Mouse (Mus musculus) midbrain, postnatal 0 days (tissue): ENCODE data around the gene 2200002D01Rik. TPM values are rescaled to one million over a fixed set of nuclear protein-coding genes. Genes with fewer than 3 reads are reported as not detected.

Experiments used
- ATAC-seq: fragments of 200-750 bp; cut with Nextera tagmentation; 2 replicates; pipeline ENCODE4 v1.8.0; 2017; ENCODE audit warnings: moderate number of reproducible peaks, mild to moderate bottlenecking, moderate TSS enrichment, moderate library complexity; ENCODE audit not compliant: low FRiP score
- DNase-seq: peaks from one replicate; pipeline ENCODE4 v3.0.0-alpha.2; 2015; ENCODE audit warnings: low spot score
- H3K27ac ChIP-seq: fragments of 300-500 bp; sonication (generic); 2 replicates; pipeline ENCODE4 v1.5.1; 2014; ENCODE audit warnings: low read depth, mild to moderate bottlenecking, low read length, mixed read lengths
- H3K27me3 ChIP-seq: fragments of 300-500 bp; sonication (generic); 2 replicates; pipeline ENCODE4 v1.6.1; 2014; ENCODE audit warnings: low read length, control low read depth, mixed read lengths; ENCODE audit not compliant: insufficient read depth
- H3K36me3 ChIP-seq: fragments of 300-500 bp; sonication (generic); 2 replicates; pipeline ENCODE4 v1.6.1; 2014; ENCODE audit warnings: low read length, control low read depth, mixed read lengths; ENCODE audit not compliant: insufficient read depth
- H3K4me1 ChIP-seq: fragments of 300-500 bp; sonication (generic); 2 replicates; pipeline ENCODE4 v1.6.1; 2014; ENCODE audit warnings: mild to moderate bottlenecking, control low read depth, antibody characterized with exemption, low read length, mixed read lengths; ENCODE audit not compliant: insufficient read depth
- H3K4me2 ChIP-seq: fragments of 300-500 bp; sonication (generic); 2 replicates; pipeline ENCODE4 v1.6.1; 2014; ENCODE audit warnings: low read depth, mild to moderate bottlenecking, low read length, mixed read lengths; ENCODE audit not compliant: poor library complexity, severe bottlenecking
- H3K4me3 ChIP-seq: fragments of 300-500 bp; sonication (generic); 2 replicates; pipeline ENCODE4 v1.5.1; 2014; ENCODE audit warnings: low read depth, mild to moderate bottlenecking, low read length, moderate library complexity
- H3K9ac ChIP-seq: fragments of 300-500 bp; sonication (generic); replicated peaks from 2 replicates; pipeline ENCODE4 v1.6.1; 2014; ENCODE audit warnings: mild to moderate bottlenecking, low read length, moderate library complexity, mixed read lengths; ENCODE audit not compliant: poor library complexity, severe bottlenecking
- H3K9me3 ChIP-seq: fragments of 300-500 bp; sonication (generic); 2 replicates; pipeline ENCODE4 v1.6.1; 2016; ENCODE audit warnings: low read length, control low read depth
- CTCF ChIP-seq: IDR thresholded peaks from 2 replicates; pipeline ENCODE4 v1.5.1; 2016; ENCODE audit warnings: antibody characterized with exemption, mild to moderate bottlenecking
- WGBS: fragments of 180-500 bp; shearing (Covaris S2); extraction: QIAGEN DNeasy Blood & Tissue Kit; methylation state at CpG from one replicate; pipeline ENCODE4 v1.1.7; 2014; 5-methylcytosine and 5-hydroxymethylcytosine counted together
- polyA plus RNA-seq: library from polyadenylated mRNA; unstranded; fragments of >200 nt; fragmentation: Nextera tagmentation; extraction: Ambion mirVana; gene quantifications from 2 replicates; pipeline ENCODE4 v1.2.1, GENCODE M21; 2015
- total RNA-seq: library from RNA; depleted of rRNA; stranded (reverse); fragments of >200 nt; gene quantifications from 2 replicates; pipeline ENCODE4 v1.2.3, GENCODE M21; 2014

The 2200002D01Rik gene
- total and polyA plus RNA-seq, 2 experiments from 2014 or later: 1.2 TPM; not detected in 1

- no peak overlapping the region for H3K27ac ChIP-seq
- no peak overlapping the region for H3K4me2 ChIP-seq
- no peaks in the 10 kb centered on the region for H3K27me3 ChIP-seq
- H3K4me1 ChIP-seq: no peaks in the 10 kb centered on the region
- ATAC-seq: no peak
- H3K9me3 ChIP-seq: no peaks in the 10 kb centered on the region
- H3K4me3 ChIP-seq: no peak overlapping the region
- no peak for TF ChIP-seq CTCF
- whole genome bisulfite sequencing: 83% methylated on average over 8 of the region's 8 CpGs
- H3K36me3 ChIP-seq: no peaks in the 10 kb centered on the region
- no peak overlapping the region for H3K9ac ChIP-seq
- DNase-seq: no peak
These were observed 23.6 kb upstream of the 2200002D01Rik start for GRCm38 (mm10) chr7:29271687-29272465.

GRCm38 (mm10) chr7:29270445-29270844 lies 22.2 kb upstream of the 2200002D01Rik start:
- ATAC-seq (no peak), DNase-seq (no peak)
- TF ChIP-seq CTCF: no peak
- H3K27me3 ChIP-seq: no peaks in the 10 kb centered on the region
- H3K9me3 ChIP-seq: no peaks in the 10 kb centered on the region
- no peaks in the 10 kb centered on the region for H3K36me3 ChIP-seq
- H3K4me1 ChIP-seq: no peaks in the 10 kb centered on the region
- no peak overlapping the region for H3K9ac ChIP-seq
- H3K27ac ChIP-seq: no peak overlapping the region
- no peak overlapping the region for H3K4me2 ChIP-seq
- WGBS: 84% methylated on average over 4 of the region's 4 CpGs
- H3K4me3 ChIP-seq: no peak overlapping the region

DNA sequence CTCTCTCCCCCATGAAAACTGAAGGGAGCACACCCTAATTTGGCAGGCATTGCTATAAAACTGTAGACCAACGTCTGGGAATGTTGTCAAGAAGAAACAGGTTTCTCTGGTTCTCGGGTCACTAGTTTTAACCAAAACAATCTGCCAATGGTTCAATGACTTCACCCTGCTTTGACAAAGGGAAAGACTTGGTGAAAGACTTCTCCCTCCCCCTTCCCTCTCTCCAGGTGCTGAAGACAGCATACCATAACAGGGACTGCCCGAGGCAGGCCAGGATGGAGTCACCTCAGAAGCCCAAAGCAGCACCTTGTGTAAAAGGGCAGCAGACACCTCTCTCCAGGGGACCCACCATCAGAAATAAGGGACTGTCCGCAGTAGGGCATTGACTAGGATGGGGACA lies 18.7 kb upstream of the 2200002D01Rik start:
- ATAC-seq (no peak), DNase-seq (no peak)
- no peaks in the 10 kb centered on the region for H3K36me3 ChIP-seq
- H3K9ac ChIP-seq: no peak overlapping the region
- no peaks in the 10 kb centered on the region for H3K4me1 ChIP-seq
- WGBS: 66% methylated on average over 4 of the region's 4 CpGs
- H3K27ac ChIP-seq: no peak overlapping the region
- no peak overlapping the region for H3K4me3 ChIP-seq
- H3K9me3 ChIP-seq: no peaks in the 10 kb centered on the region
- no peak for TF ChIP-seq CTCF
- H3K27me3 ChIP-seq: no peaks in the 10 kb centered on the region
- no peak overlapping the region for H3K4me2 ChIP-seq

GRCm38 (mm10) chr7:29265636-29266035 lies 17.4 kb upstream of the 2200002D01Rik start:
- no peak overlapping the region for H3K4me2 ChIP-seq
- no peak for DNase-seq
- H3K27ac ChIP-seq: no peak overlapping the region
- WGBS: 67% methylated on average over 7 of the region's 7 CpGs
- no peak for TF ChIP-seq CTCF
- H3K9me3 ChIP-seq: no peaks in the 10 kb centered on the region
- no peaks in the 10 kb centered on the region for H3K4me1 ChIP-seq
- ATAC-seq: no peak
- H3K4me3 ChIP-seq: no peak overlapping the region
- no peaks in the 10 kb centered on the region for H3K27me3 ChIP-seq
- H3K36me3 ChIP-seq: no peaks in the 10 kb centered on the region
- no peak overlapping the region for H3K9ac ChIP-seq

DNA sequence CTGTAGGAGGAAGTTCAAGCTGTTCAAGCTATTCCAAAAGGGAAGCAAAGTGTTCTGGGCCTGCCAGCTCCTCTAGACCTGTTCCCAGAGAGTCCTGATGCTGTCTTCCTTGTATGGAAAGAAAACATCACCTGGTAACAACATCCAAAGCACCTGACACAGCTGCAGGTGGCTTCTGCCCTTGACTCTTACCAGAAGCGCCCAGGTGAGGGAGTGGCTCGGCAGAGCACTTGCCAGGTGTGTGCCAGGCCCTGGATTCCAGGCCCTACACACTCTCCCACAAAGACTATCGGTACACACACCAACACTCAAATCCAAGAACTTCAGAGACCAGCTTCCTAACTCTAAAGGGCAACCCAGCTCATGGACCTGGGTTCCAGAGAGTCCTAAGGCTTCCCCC lies 15.6 kb upstream of the 2200002D01Rik start:
- Histone ChIP-seq H3K4me1 (no peaks in the 10 kb centered on the region), H3K4me2 (no peak overlapping the region), H3K9me3 (no peaks in the 10 kb centered on the region), H3K4me3 (no peak overlapping the region), H3K9ac (no peak overlapping the region), H3K27me3 (no peaks in the 10 kb centered on the region), H3K36me3 (no peaks in the 10 kb centered on the region), H3K27ac (no peak overlapping the region)
- WGBS: 96% methylated on average over 3 of the region's 3 CpGs
- DNase-seq: no peak
- no peak for ATAC-seq
- TF ChIP-seq CTCF: no peak

- WGBS: 87% methylated on average over 6 of the region's 6 CpGs
- H3K27me3 ChIP-seq: no peaks in the 10 kb centered on the region
- ATAC-seq (no peak), DNase-seq (no peak)
- H3K4me1 ChIP-seq: no peaks in the 10 kb centered on the region
- H3K9me3 ChIP-seq: no peaks in the 10 kb centered on the region
- no peak for TF ChIP-seq CTCF
- H3K27ac ChIP-seq: no peak overlapping the region
- peaks cover 9% of the 10 kb centered on the region; the same call in 1 of the 2 replicates for H3K36me3 ChIP-seq
- no peak overlapping the region for H3K4me3 ChIP-seq
- H3K4me2 ChIP-seq: no peak overlapping the region
- H3K9ac ChIP-seq: no peak overlapping the region
These were observed 13.9 kb upstream of the 2200002D01Rik start for GRCm38 (mm10) chr7:29262151-29262550.
